Mouse (Mus musculus): ENCODE measurements at regions not wholly inside any gene's neighbourhood (a gene's known extent, or its start where the extent isn't known, plus 50 kb on each side); places are given as distances from the start of the nearest gene placed in this dataset.

DNA sequence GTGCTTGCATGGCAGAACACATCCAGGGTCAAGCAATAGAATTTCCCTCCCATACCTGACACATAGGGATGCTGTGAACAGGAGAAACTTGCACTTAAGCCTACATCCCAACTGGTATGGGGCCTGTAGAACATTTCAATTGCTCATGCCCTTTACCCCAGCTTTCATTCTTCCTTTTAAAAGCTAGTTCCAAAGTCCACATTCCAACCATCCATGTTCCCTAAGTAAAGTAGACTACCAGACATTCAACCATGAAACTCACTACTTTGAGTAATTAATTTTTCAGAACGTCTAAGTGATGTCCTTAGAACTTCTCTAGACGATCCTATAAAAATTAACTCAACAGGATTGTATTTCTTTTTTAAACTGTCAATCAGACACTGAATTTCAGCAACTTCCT, 621.9 kb downstream of the Hs3st4 start:
- no peak for DNase-seq (ENCODE audit: low read depth, low spot score)
- Histone ChIP-seq H3K27ac (ENCODE audit: control insufficient read depth, low read depth, low read length) (no peak overlapping the region), H3K4me1 (ENCODE audit: control insufficient read depth in 1 of 2, insufficient read depth in 2 of 2, low read length in 2 of 2) (no peaks in the 10 kb centered on the region), H3K27me3 (ENCODE audit: control insufficient read depth in 1 of 2, insufficient read depth in 2 of 2, low read length in 2 of 2) (no peaks in the 10 kb centered on the region), H3K9me3 (replicated peaks; ENCODE audit: insufficient read depth, low read length) (no peaks in the 10 kb centered on the region), H3K9ac (ENCODE audit: control insufficient read depth, low read depth, low read length, poor library complexity, severe bottlenecking) (no peak overlapping the region), H3K79me2 (ENCODE audit: control insufficient read depth, insufficient read depth, low read length, poor library complexity) (no peaks in the 10 kb centered on the region), H3K36me3 (ENCODE audit: control insufficient read depth in 1 of 2, insufficient read depth in 2 of 2, low read length in 2 of 2) (no peaks in the 10 kb centered on the region), H3K4me3 (ENCODE audit: control insufficient read depth in 1 of 2, insufficient read depth in 1 of 2, low read depth in 2 of 2, low read length in 2 of 2) (no peak overlapping the region)
- TF ChIP-seq SIN3A (IDR thresholded peaks at IDR 0.05; ENCODE audit: low read length) = no peak
- no peak for TF ChIP-seq HCFC1 (IDR thresholded peaks at IDR 0.05; ENCODE audit: low read depth, low read length)
- no peak for TF ChIP-seq JUND (IDR thresholded peaks at IDR 0.05; ENCODE audit: low read depth, low read length)
- TF ChIP-seq RAD21 (IDR thresholded peaks at IDR 0.05; ENCODE audit: low read depth, low read length) = no peak
- no peak for TF ChIP-seq GATA1 (IDR thresholded peaks at IDR 0.05; ENCODE audit: low read depth, low read length)

GRCm38 (mm10) chr7:124605978-124606377, 623.3 kb downstream of the Hs3st4 start:
- H3K27me3 ChIP-seq (ENCODE audit: control insufficient read depth in 1 of 2, insufficient read depth in 2 of 2, low read length in 2 of 2) = no peaks in the 10 kb centered on the region

DNA sequence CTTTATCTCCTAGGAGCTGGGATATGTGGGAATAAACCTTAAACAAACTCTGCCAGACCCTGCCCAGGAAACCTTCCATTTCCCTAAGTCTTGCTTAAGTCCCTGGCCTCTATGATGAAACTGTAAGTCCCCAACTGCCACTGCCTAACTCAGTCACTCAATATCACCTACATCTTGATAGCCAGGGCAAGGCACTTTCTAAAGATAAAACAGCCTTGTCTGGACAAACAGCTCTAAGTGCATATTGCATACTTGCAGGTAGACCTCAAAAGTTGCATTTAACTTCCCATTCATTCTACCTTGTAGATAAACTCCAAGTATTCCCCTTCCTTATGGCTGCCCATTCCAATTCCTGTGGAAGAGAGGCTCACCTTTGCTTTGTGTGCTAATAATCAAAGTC, 624.4 kb downstream of the Hs3st4 start:
- TF ChIP-seq KAT2A (conservative IDR thresholded peaks at IDR 0.05; ENCODE audit: low read depth, low read length) (no peak), GABPA (IDR thresholded peaks at IDR 0.05; ENCODE audit: low read depth, low read length) (no peak), MYB (IDR thresholded peaks at IDR 0.05; ENCODE audit: low read depth, low read length) (no peak), MAZ (IDR thresholded peaks at IDR 0.05; ENCODE audit: low read depth, low read length) (no peak)
- no peak overlapping the region for H3K9ac ChIP-seq (ENCODE audit: control insufficient read depth, low read depth, low read length, poor library complexity, severe bottlenecking)
- no peaks in the 10 kb centered on the region for H3K9me3 ChIP-seq (replicated peaks; ENCODE audit: insufficient read depth, low read length)
- no peaks in the 10 kb centered on the region for H3K79me2 ChIP-seq (ENCODE audit: control insufficient read depth, insufficient read depth, low read length, poor library complexity)
- no peaks in the 10 kb centered on the region for H3K27me3 ChIP-seq (ENCODE audit: control insufficient read depth in 1 of 2, insufficient read depth in 2 of 2, low read length in 2 of 2)
- no peak for DNase-seq (ENCODE audit: low read depth, low spot score)
- no peaks in the 10 kb centered on the region for H3K36me3 ChIP-seq (ENCODE audit: control insufficient read depth in 1 of 2, insufficient read depth in 2 of 2, low read length in 2 of 2)
- no peaks in the 10 kb centered on the region for H3K4me1 ChIP-seq (ENCODE audit: control insufficient read depth in 1 of 2, insufficient read depth in 2 of 2, low read length in 2 of 2)
- H3K4me3 ChIP-seq (ENCODE audit: control insufficient read depth in 1 of 2, insufficient read depth in 1 of 2, low read depth in 2 of 2, low read length in 2 of 2) = no peak overlapping the region
- H3K27ac ChIP-seq (ENCODE audit: control insufficient read depth, low read depth, low read length) = no peak overlapping the region

More at GRCm38 (mm10) chr7:124605978-124606377, 623.3 kb downstream of the Hs3st4 start:
- Histone ChIP-seq H3K4me3 (ENCODE audit: control insufficient read depth in 1 of 2, insufficient read depth in 1 of 2, low read depth in 2 of 2, low read length in 2 of 2) (no peak overlapping the region), H3K4me1 (ENCODE audit: control insufficient read depth in 1 of 2, insufficient read depth in 2 of 2, low read length in 2 of 2) (no peaks in the 10 kb centered on the region), H3K79me2 (ENCODE audit: control insufficient read depth, insufficient read depth, low read length, poor library complexity) (no peaks in the 10 kb centered on the region), H3K27ac (ENCODE audit: control insufficient read depth, low read depth, low read length) (no peak overlapping the region), H3K9me3 (replicated peaks; ENCODE audit: insufficient read depth, low read length) (no peaks in the 10 kb centered on the region), H3K9ac (ENCODE audit: control insufficient read depth, low read depth, low read length, poor library complexity, severe bottlenecking) (no peak overlapping the region), H3K36me3 (ENCODE audit: control insufficient read depth in 1 of 2, insufficient read depth in 2 of 2, low read length in 2 of 2) (no peaks in the 10 kb centered on the region)
- TF ChIP-seq MAX (IDR thresholded peaks at IDR 0.05; ENCODE audit: low read length) (no peak), GABPA (IDR thresholded peaks at IDR 0.05; ENCODE audit: low read depth, low read length) (no peak), CHD2 (IDR thresholded peaks at IDR 0.05; ENCODE audit: low read length) (no peak), MYB (IDR thresholded peaks at IDR 0.05; ENCODE audit: low read depth, low read length) (no peak), ZC3H11A (IDR thresholded peaks at IDR 0.05; ENCODE audit: low read depth, low read length) (no peak), SMC3 (IDR thresholded peaks at IDR 0.05; ENCODE audit: low read depth, low read length) (no peak), SIN3A (IDR thresholded peaks at IDR 0.05; ENCODE audit: low read length) (no peak)
- no peak for DNase-seq (ENCODE audit: low read depth, low spot score)

Measured in MEL (cell line).